Mouse (Mus musculus) megakaryocyte, embryonic 14.5 days (primary cell): Measurements from ENCODE around the gene Abhd10.

Source experiments
- FLI1 ChIP-seq: IDR thresholded peaks from 2 replicates; pipeline ENCODE4 v1.6.1; 2012; ENCODE audit warnings: low read length, inconsistent platforms, mixed read lengths
- GATA1 ChIP-seq: IDR thresholded peaks from 3 replicates; pipeline ENCODE4 v1.6.1; 2012; ENCODE audit warnings: mixed read lengths, low read length, inconsistent platforms, borderline replicate concordance

DNA sequence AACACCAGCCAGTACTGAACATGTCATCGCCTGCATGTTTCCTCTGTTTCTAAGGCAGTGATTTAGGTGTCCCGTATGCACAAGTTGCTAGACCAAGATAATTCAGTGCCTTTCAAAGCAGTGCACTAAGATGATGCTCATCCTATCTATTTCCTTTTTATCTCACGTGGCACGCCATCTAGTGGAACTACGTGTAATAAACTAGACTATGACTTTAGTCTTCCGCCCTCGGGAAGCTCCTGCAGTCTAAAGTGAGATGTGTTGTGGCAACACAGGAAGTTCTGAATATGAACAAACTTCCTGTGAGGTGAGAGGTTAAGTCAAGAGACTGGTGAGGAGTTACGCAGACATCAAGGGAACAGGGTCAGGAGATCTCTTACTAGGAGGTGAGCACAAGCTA, 43.9 kb upstream of the Abhd10 start:
- no peak for TF ChIP-seq GATA1
- no peak for TF ChIP-seq FLI1
